Mouse (Mus musculus) olfactory bulb, adult 2 months (tissue): ENCODE measurements around the gene Plbd2. TPM values are rescaled to one million over a fixed set of nuclear protein-coding genes. Genes with fewer than 3 reads are reported as not detected.
A peak's percentile ranks its signal among the peaks of the same experiment; 100 is the strongest.
"Not testable (repeated sequence)": the region's sequence is repeated elsewhere in the genome, so short reads cannot be mapped to it uniquely, and the experiment has no call there.

Experiments
- H3K27ac ChIP-seq: fragments of 200-500 bp; 2 replicates; pipeline ENCODE4 v1.5.1; 2012; ENCODE audit warnings: low read depth, low read length; ENCODE audit not compliant: insufficient read depth
- H3K4me1 ChIP-seq: fragments of 200-500 bp; 2 replicates; pipeline ENCODE4 v1.6.1; 2012; ENCODE audit warnings: low read length; ENCODE audit not compliant: control insufficient read depth, insufficient read depth
- H3K4me3 ChIP-seq: fragments of 200-500 bp; 2 replicates; pipeline ENCODE4 v1.5.1; 2012; ENCODE audit warnings: mild to moderate bottlenecking, low read depth, low read length, moderate library complexity; ENCODE audit not compliant: insufficient read depth
- CTCF ChIP-seq: fragments of 200-500 bp; IDR thresholded peaks from 2 replicates; pipeline ENCODE4 v1.5.1; 2012; ENCODE audit warnings: low read depth, mild to moderate bottlenecking, low read length, moderate library complexity; ENCODE audit not compliant: insufficient read depth
- POLR2A ChIP-seq: fragments of 200-500 bp; IDR thresholded peaks from 2 replicates; pipeline ENCODE4 v1.6.1; 2012; ENCODE audit warnings: mild to moderate bottlenecking, low read depth, low read length, moderate library complexity; ENCODE audit not compliant: insufficient read depth
- WGBS: fragments of 180-500 bp; shearing (Covaris S2); methylation state at CpG from one replicate; pipeline ENCODE4 v1.1.7; 2018; 5-methylcytosine and 5-hydroxymethylcytosine counted together
- polyA plus RNA-seq: library from polyadenylated mRNA; stranded (reverse); fragments of >200 nt; gene quantifications from 2 replicates; pipeline ENCODE4 v1.2.4, GENCODE M21; 2012; ENCODE audit warnings: low replicate concordance; ENCODE audit not compliant: missing spikeins, insufficient read depth, insufficient read length

The Plbd2 gene
- polyA plus RNA-seq, 1 experiment = not detected

- H3K4me1 ChIP-seq = peaks cover 18% of the 10 kb centered on the region
- H3K4me3 ChIP-seq = peak overlapping the region; percentile 84
- H3K27ac ChIP-seq = no peak overlapping the region
- WGBS = 41% methylated on average over 9 of the region's 9 CpGs
- TF ChIP-seq POLR2A (no peak), CTCF (no peak)
These were observed 1.2 kb downstream of the Plbd2 start for GRCm38 (mm10) chr5:120502147-120502621.

- not testable (repeated sequence) for H3K4me3 ChIP-seq, H3K27ac ChIP-seq
- peaks cover 18% of the 10 kb centered on the region for H3K4me1 ChIP-seq
- WGBS = 86% methylated on average over 9 of the region's 9 CpGs
These were observed 2.8 kb downstream of the Plbd2 start for GRCm38 (mm10) chr5:120500609-120501008.

GRCm38 (mm10) chr5:120499202-120499601 is 4.2 kb downstream of the Plbd2 start:
- whole genome bisulfite sequencing = 94% methylated on average over 4 of the region's 4 CpGs
- H3K4me1 ChIP-seq = peaks cover 26% of the 10 kb centered on the region
- H3K4me3 ChIP-seq = no peak overlapping the region
- TF ChIP-seq CTCF = no peak
- TF ChIP-seq POLR2A = no peak
- no peak overlapping the region for H3K27ac ChIP-seq

DNA sequence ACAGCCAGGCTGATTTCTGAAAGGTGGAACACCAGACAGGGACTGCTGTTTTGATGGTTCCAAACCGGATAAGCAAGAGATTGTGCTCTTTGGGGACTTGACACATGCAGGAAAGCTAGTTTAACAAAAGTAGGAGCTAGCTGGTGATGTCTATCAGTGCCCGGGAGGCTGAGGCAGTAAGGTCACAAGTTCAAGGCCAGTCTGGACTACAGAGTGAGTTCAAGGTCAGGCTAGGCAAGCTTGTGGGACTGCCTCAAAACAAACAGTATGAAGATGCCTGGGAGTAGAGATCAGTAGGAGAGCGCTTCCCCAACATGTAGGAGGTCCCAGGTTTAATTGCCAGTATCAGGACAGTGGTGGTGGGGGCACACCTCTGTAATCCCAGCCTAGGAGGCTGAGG is 6.4 kb downstream of the Plbd2 start:
- peaks cover 19% of the 10 kb centered on the region for H3K4me1 ChIP-seq
- H3K4me3 ChIP-seq = no peak overlapping the region
- TF ChIP-seq CTCF (no peak), POLR2A (no peak)
- H3K27ac ChIP-seq = no peak overlapping the region
- WGBS = 94% methylated on average over 3 of the region's 3 CpGs

GRCm38 (mm10) chr5:120495703-120496226 is 7.7 kb downstream of the Plbd2 start:
- no peak overlapping the region for H3K27ac ChIP-seq
- H3K4me1 ChIP-seq = peaks cover 18% of the 10 kb centered on the region
- 91% methylated on average over 13 of the region's 13 CpGs for WGBS
- H3K4me3 ChIP-seq = no peak overlapping the region
- no peak for TF ChIP-seq CTCF
- no peak for TF ChIP-seq POLR2A

DNA sequence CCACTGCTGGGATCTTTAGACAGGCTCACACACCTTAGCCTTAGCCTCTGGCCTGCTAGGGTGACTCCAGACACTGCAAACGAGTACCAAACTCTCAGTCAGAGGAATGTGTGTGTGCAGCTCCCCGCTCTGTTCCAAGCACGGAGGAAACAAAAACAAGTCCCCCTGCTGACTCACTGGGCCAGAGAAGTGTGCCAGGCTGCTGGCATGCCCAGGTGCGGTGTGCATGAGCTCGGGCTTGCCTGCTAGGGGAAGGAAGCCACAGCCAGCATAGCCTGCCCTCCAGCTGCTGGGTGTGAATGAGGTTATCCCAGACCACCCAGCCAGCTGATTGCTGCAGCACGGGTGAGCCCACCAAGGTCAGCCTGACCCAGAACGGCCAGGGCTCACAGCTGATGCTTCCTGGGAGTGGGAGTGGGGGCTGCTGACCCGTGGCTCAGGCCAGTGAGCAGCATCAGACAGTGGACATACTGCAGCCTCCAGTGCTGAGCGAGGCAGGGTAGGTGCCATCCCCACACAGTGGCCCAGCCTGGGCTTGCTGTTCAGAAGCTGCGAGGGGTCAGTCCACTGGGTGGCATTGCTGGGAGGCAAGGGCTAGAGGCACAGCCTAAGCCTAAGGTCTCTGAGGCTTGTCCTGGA is 8.2 kb downstream of the Plbd2 start:
- Histone ChIP-seq H3K4me3 (no peak overlapping the region), H3K4me1 (peaks cover 22% of the 10 kb centered on the region), H3K27ac (no peak overlapping the region)
- no peak for TF ChIP-seq POLR2A
- no peak for TF ChIP-seq CTCF
- WGBS = 60% methylated on average over 10 of the region's 10 CpGs

- 88% methylated on average over 9 of the region's 9 CpGs for WGBS
- Histone ChIP-seq H3K27ac (no peak overlapping the region), H3K4me3 (no peak overlapping the region), H3K4me1 (peaks cover 22% of the 10 kb centered on the region)
- TF ChIP-seq POLR2A = no peak
- TF ChIP-seq CTCF = no peak
These were observed 9.5 kb downstream of the Plbd2 start for GRCm38 (mm10) chr5:120493873-120494395.

DNA sequence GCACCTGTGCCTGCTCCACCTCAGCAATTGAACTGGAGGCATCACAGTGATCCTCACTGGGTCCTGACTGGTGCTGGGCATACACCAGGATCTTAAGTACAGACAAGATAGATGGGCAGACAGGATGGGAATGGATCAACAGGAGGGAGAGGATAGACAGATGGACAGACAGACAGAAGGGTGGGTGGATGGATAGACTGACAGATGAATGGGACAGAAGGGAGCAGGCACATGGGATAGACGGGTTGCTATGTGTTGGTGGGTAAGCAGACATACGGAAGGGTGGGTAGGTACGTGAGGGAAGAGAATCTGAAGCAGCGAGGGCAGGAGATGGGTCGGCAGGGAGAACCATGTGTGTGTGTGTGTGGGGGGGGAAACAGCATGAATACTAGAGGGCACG is 10.0 kb downstream of the Plbd2 start:
- TF ChIP-seq POLR2A (no peak), CTCF (no peak)
- no peak overlapping the region for H3K27ac ChIP-seq
- peaks cover 22% of the 10 kb centered on the region for H3K4me1 ChIP-seq
- no peak overlapping the region for H3K4me3 ChIP-seq
- WGBS = 91% methylated on average over 6 of the region's 6 CpGs

GRCm38 (mm10) chr5:120492437-120492836 is 11.0 kb downstream of the Plbd2 start:
- no peak overlapping the region for H3K27ac ChIP-seq
- 61% methylated on average over 11 of the region's 11 CpGs for WGBS
- TF ChIP-seq CTCF (no peak), POLR2A (no peak)
- no peak overlapping the region for H3K4me3 ChIP-seq
- peaks cover 22% of the 10 kb centered on the region for H3K4me1 ChIP-seq

DNA sequence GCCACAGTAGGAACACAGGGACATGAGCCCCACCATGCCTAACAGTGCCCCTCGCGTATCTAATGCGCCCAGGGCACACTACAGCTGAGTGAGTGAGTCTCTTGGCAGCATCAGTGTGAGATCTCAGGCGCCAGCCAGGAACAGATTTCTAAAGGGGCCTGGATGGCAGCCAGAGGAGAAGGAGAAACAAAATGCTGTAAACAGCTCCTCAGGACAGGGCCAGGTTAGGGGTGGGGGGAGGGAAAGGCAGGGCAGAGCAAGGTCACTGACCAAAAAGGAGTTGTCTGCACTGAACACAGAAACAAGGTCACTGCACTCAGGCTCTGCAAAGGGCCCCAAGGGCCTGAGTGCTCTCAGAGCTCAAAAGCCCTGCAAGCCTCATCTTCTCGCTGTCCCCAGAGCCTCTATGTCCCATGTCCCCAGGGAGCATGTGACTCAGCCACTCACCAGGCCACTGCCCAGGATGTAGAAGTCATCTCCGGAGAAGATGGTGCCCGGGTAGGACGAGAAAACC is 12.7 kb downstream of the Plbd2 start:
- Histone ChIP-seq H3K4me3 (no peak overlapping the region), H3K4me1 (peaks cover 22% of the 10 kb centered on the region), H3K27ac (peak overlapping the region; percentile 50; the same call in 1 of the 2 replicates)
- WGBS = 52% methylated on average over 8 of the region's 8 CpGs
- TF ChIP-seq CTCF (no peak), POLR2A (no peak)
